14 mouse cellular contexts compared by ENCODE assay signal in the genomic region with DNA sequence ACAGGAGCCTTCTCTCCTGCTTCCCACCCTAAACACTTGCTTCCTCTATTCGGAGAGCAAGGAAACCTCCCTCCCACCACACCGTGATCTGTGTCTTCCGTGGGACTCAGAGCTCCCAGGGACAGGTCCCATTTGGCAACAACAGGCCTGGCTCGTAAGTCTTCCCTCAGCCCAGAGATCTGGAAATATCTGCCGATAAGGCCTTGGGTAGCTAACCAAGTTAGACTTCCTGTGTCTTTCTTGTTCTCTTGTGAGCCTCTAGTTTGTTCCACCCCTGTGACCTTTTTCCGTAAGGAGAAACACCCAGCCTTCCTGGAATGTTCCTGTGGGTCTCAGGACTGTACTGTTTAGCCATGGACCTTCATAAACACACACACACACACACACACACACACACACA.
"Had no signal": no experiment of that assay in that cellular context is flagged by ENCODE, and none has a peak within 500 bp of the region (broad histone marks: within the 10 kb centered on the region; RNA-seq: fewer than 3 reads in every experiment).

No protein-coding gene starts in this region.

- H3K27me3 ChIP-seq: kidney, embryonic 15.5 days; limb, embryonic 15.5 days; neural tube, embryonic 15.5 days had no signal

- H3K27ac ChIP-seq: kidney, embryonic 15.5 days; limb, embryonic 15.5 days; liver, embryonic 12.5 days; midbrain, embryonic 10.5 days; neural tube, embryonic 15.5 days had no signal

- ATAC-seq: liver, embryonic 12.5 days had no signal

- DNase-seq: kidney, postnatal 14 days; lung, embryonic 14.5 days; lung, postnatal 4 days; midbrain, embryonic 14.5 days; right cerebral cortex, adult 18-20 months; right cerebral cortex, postnatal 25 days; thymus, adult 18-20 months; thymus, postnatal 14 days had no signal

- H3K9me3 ChIP-seq: kidney, embryonic 15.5 days; limb, embryonic 15.5 days; liver, embryonic 12.5 days; midbrain, embryonic 10.5 days; neural tube, embryonic 15.5 days had no signal

- H3K4me3 ChIP-seq: kidney, embryonic 15.5 days; limb, embryonic 15.5 days; liver, embryonic 12.5 days; midbrain, embryonic 10.5 days; myocyte; neural tube, embryonic 15.5 days had no signal

- H3K9ac ChIP-seq: kidney, embryonic 15.5 days; limb, embryonic 15.5 days; liver, embryonic 12.5 days; lung, embryonic 14.5 days; neural tube, embryonic 15.5 days had no signal

- H3K4me1 ChIP-seq: limb, embryonic 15.5 days had no signal

- H3K4me2 ChIP-seq: kidney, embryonic 15.5 days; limb, embryonic 15.5 days; liver, embryonic 12.5 days; lung, embryonic 14.5 days; neural tube, embryonic 15.5 days had no signal
